Comparison of ENCODE assay signal across 9 mouse cellular contexts in the genomic region with DNA sequence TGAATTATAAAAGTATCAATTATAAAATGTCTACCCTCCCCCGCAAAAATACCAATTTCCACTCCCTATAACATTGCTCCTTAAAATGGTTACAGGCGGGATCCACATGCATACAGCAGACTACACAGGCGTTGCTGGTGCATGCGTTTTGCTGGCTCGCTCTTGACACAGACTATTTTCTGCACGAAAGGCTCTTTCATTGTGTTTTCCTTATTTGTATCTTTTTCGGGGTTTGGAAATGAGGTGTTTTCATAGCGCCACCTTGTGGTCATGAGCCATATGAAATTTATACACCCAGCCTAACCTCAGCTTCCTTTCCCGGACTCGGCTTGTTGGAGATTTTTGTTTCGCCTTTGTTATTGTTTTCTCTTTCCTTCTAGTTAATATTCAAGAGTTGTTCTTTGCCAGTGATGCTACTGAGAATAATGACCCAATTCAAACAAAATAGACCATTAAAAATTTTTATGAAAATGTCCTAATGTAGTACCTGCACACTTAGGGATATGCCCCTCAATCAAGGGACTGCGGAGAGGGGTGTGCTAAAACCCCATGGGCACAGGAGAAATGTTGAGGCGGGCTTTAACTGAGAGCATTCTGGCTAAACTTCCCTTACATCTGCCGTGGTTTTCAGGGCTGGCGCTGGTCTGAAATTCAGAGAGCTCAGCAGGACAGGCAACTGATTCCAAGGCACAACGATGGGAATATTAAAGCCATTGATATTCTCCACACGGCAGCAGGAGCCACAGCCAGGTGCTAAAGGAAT. TPM values are rescaled to one million over a fixed set of nuclear protein-coding genes. Genes with fewer than 3 reads are reported as not detected.
A peak's percentile ranks its signal among the peaks of the same experiment; 100 is the strongest.
DNase-seq lines count a peak whose midpoint lies in the region; ATAC-seq and TF ChIP-seq lines count a peak whose summit lies in the region.
"Had no signal": no experiment of that assay in that cellular context is flagged by ENCODE, and none has a peak within 500 bp of the region (broad histone marks: within the 10 kb centered on the region; RNA-seq: fewer than 3 reads in every experiment).

No protein-coding gene starts in this region.

- 31% methylated on average over 17 of the region's 17 CpGs for WGBS in forebrain, embryonic 10.5 days
- 24% methylated on average over 17 of the region's 17 CpGs for WGBS in heart, embryonic 15.5 days
- WGBS in kidney, postnatal 0 days = 25% methylated on average over 17 of the region's 17 CpGs
- WGBS in limb, embryonic 15.5 days = 17% methylated on average over 17 of the region's 17 CpGs
- WGBS in midbrain, embryonic 16.5 days = 17% methylated on average over 17 of the region's 17 CpGs
- WGBS in stomach, embryonic 14.5 days = 24% methylated on average over 17 of the region's 17 CpGs

- peak; percentile 68 for TF ChIP-seq CTCF in brain, embryonic 14.5 days (IDR thresholded peaks at IDR 0.05; ENCODE audit: borderline replicate concordance, extremely low read depth, insufficient read depth, insufficient read length)
- TF ChIP-seq CTCF in kidney, postnatal 0 days (IDR thresholded peaks at IDR 0.05; ENCODE audit: low read depth) = peak; percentile 92

- no peak for TF ChIP-seq POLR2A in brain, embryonic 14.5 days (IDR thresholded peaks at IDR 0.05; ENCODE audit: borderline replicate concordance, extremely low read depth, insufficient read depth, insufficient read length, poor library complexity, severe bottlenecking)

- peaks cover 20% of the 10 kb centered on the region for H3K27me3 ChIP-seq in forebrain, embryonic 10.5 days (ENCODE audit: poor library complexity, severe bottlenecking)
- no peaks in the 10 kb centered on the region for H3K27me3 ChIP-seq in heart, embryonic 15.5 days
- no peaks in the 10 kb centered on the region for H3K27me3 ChIP-seq in kidney, postnatal 0 days (ENCODE audit: insufficient read depth, low read length)
- H3K27me3 ChIP-seq in limb, embryonic 15.5 days = peaks cover 4% of the 10 kb centered on the region; the same call in 1 of the 2 replicates
- H3K27me3 ChIP-seq in midbrain, embryonic 16.5 days (ENCODE audit: control insufficient read depth, insufficient read depth, low read depth, low read length) = no peaks in the 10 kb centered on the region
- no peaks in the 10 kb centered on the region for H3K27me3 ChIP-seq in stomach, embryonic 14.5 days (ENCODE audit: control insufficient read depth, insufficient read depth, low read length)
- H3K27me3 ChIP-seq: embryonic facial prominence, embryonic 12.5 days had no signal

- ATAC-seq in CD4-positive, CD25-positive, alpha-beta regulatory T cell, adult 4 months = peak; percentile 75
- no peak for ATAC-seq in heart, embryonic 15.5 days (replicated peaks; ENCODE audit: insufficient number of reproducible peaks, insufficient read depth, low FRiP score, low read depth)
- ATAC-seq in kidney, postnatal 0 days (replicated peaks; ENCODE audit: low FRiP score, low read depth) = peak; percentile 59; the same call in 1 of the 2 replicates
- 0 out of 2 replicates have a peak, but pooled peaks have one; percentile 71 for ATAC-seq in limb, embryonic 15.5 days (ENCODE audit: insufficient number of reproducible peaks, low FRiP score, low TSS enrichment, low read depth)
- peak; percentile 92 for ATAC-seq in midbrain, embryonic 16.5 days
- ATAC-seq in stomach, embryonic 14.5 days (ENCODE audit: insufficient number of reproducible peaks, insufficient read depth, low FRiP score, low read depth) = peak; percentile 76

- no peak overlapping the region for H3K9ac ChIP-seq in heart, embryonic 15.5 days
- no peak overlapping the region for H3K9ac ChIP-seq in kidney, postnatal 0 days (ENCODE audit: low read depth, low read length)
- no peak overlapping the region for H3K9ac ChIP-seq in limb, embryonic 15.5 days
- H3K9ac ChIP-seq in midbrain, embryonic 16.5 days (ENCODE audit: low read depth, low read length) = peak overlapping the region; percentile 45; the same call in 1 of the 2 replicates
- no peak overlapping the region for H3K9ac ChIP-seq in stomach, embryonic 14.5 days (replicated peaks; ENCODE audit: low read depth, low read length)
- H3K9ac ChIP-seq: embryonic facial prominence, embryonic 12.5 days had no signal

- peaks cover 23% of the 10 kb centered on the region for H3K4me1 ChIP-seq in forebrain, embryonic 10.5 days
- H3K4me1 ChIP-seq in heart, embryonic 15.5 days (replicated peaks) = peaks cover 23% of the 10 kb centered on the region
- 0 out of 2 replicates have a peak, but pooled peaks cover 5% of the 10 kb centered on the region for H3K4me1 ChIP-seq in kidney, postnatal 0 days (replicated peaks; ENCODE audit: insufficient read depth, low read length)
- H3K4me1 ChIP-seq in limb, embryonic 15.5 days = peaks cover 15% of the 10 kb centered on the region; the same call in 1 of the 2 replicates
- H3K4me1 ChIP-seq in midbrain, embryonic 16.5 days (ENCODE audit: control insufficient read depth, insufficient read depth, low read length) = peaks cover 4% of the 10 kb centered on the region; the same call in 1 of the 2 replicates
- H3K4me1 ChIP-seq in stomach, embryonic 14.5 days (ENCODE audit: control insufficient read depth, insufficient read depth, low read length) = 0 out of 2 replicates have a peak, but pooled peaks cover 3% of the 10 kb centered on the region

- H3K36me3 ChIP-seq in forebrain, embryonic 10.5 days (replicated peaks) = no peaks in the 10 kb centered on the region
- no peaks in the 10 kb centered on the region for H3K36me3 ChIP-seq in heart, embryonic 15.5 days
- H3K36me3 ChIP-seq in kidney, postnatal 0 days (ENCODE audit: insufficient read depth, low read length) = no peaks in the 10 kb centered on the region
- H3K36me3 ChIP-seq in limb, embryonic 15.5 days = no peaks in the 10 kb centered on the region
- no peaks in the 10 kb centered on the region for H3K36me3 ChIP-seq in midbrain, embryonic 16.5 days (ENCODE audit: control insufficient read depth, insufficient read depth, low read length)
- no peaks in the 10 kb centered on the region for H3K36me3 ChIP-seq in stomach, embryonic 14.5 days (ENCODE audit: control insufficient read depth, insufficient read depth, low read length)
- H3K36me3 ChIP-seq: embryonic facial prominence, embryonic 12.5 days had no signal

- no peak overlapping the region for H3K27ac ChIP-seq in forebrain, embryonic 10.5 days
- no peak overlapping the region for H3K27ac ChIP-seq in heart, embryonic 15.5 days
- no peak overlapping the region for H3K27ac ChIP-seq in kidney, postnatal 0 days
- no peak overlapping the region for H3K27ac ChIP-seq in limb, embryonic 15.5 days
- H3K27ac ChIP-seq in midbrain, embryonic 16.5 days (ENCODE audit: low read length) = peak overlapping the region; percentile 26; the same call in 1 of the 2 replicates
- no peak overlapping the region for H3K27ac ChIP-seq in stomach, embryonic 14.5 days (ENCODE audit: low read length)
- H3K27ac ChIP-seq: embryonic facial prominence, embryonic 12.5 days had no signal

- H3K9me3 ChIP-seq in forebrain, embryonic 10.5 days = no peaks in the 10 kb centered on the region
- no peaks in the 10 kb centered on the region for H3K9me3 ChIP-seq in heart, embryonic 15.5 days (replicated peaks)
- H3K9me3 ChIP-seq in kidney, postnatal 0 days (replicated peaks; ENCODE audit: low read length) = no peaks in the 10 kb centered on the region
- no peaks in the 10 kb centered on the region for H3K9me3 ChIP-seq in limb, embryonic 15.5 days
- no peaks in the 10 kb centered on the region for H3K9me3 ChIP-seq in midbrain, embryonic 16.5 days (replicated peaks; ENCODE audit: control insufficient read depth, low read length, poor library complexity, severe bottlenecking)
- no peaks in the 10 kb centered on the region for H3K9me3 ChIP-seq in stomach, embryonic 14.5 days (ENCODE audit: control insufficient read depth, low read depth, low read length)
- H3K9me3 ChIP-seq: embryonic facial prominence, embryonic 12.5 days had no signal

- peak overlapping the region; percentile 20; the same call in 1 of the 2 replicates for H3K4me3 ChIP-seq in forebrain, embryonic 10.5 days
- peak overlapping the region; percentile 33 for H3K4me3 ChIP-seq in heart, embryonic 15.5 days
- H3K4me3 ChIP-seq in kidney, postnatal 0 days (replicated peaks; ENCODE audit: low read depth, low read length) = no peak overlapping the region
- H3K4me3 ChIP-seq in limb, embryonic 15.5 days = peak overlapping the region; percentile 16
- no peak overlapping the region for H3K4me3 ChIP-seq in midbrain, embryonic 16.5 days (ENCODE audit: low read depth, low read length)
- no peak overlapping the region for H3K4me3 ChIP-seq in stomach, embryonic 14.5 days (ENCODE audit: low read depth, low read length)
- H3K4me3 ChIP-seq: embryonic facial prominence, embryonic 12.5 days had no signal

- peak overlapping the region; percentile 59 for H3K4me2 ChIP-seq in heart, embryonic 15.5 days
- H3K4me2 ChIP-seq in kidney, postnatal 0 days (ENCODE audit: low read length) = peak overlapping the region; percentile 47
- peak overlapping the region; percentile 31 for H3K4me2 ChIP-seq in limb, embryonic 15.5 days
- H3K4me2 ChIP-seq in midbrain, embryonic 16.5 days (ENCODE audit: low read length) = peak overlapping the region; percentile 34
- H3K4me2 ChIP-seq in stomach, embryonic 14.5 days (replicated peaks; ENCODE audit: low read depth, low read length) = no peak overlapping the region

- DNase-seq in brain, embryonic 14.5 days (ENCODE audit: low read depth) = peak; percentile 94
- DNase-seq in forebrain, embryonic 10.5 days (ENCODE audit: extremely low spot score, low spot score) = peak; percentile 57
- DNase-seq in kidney, postnatal 0 days (ENCODE audit: low spot score) = peak; percentile 92

RNA-seq across cellular contexts. Expression of a gene that starts 48.4 kb away (rescaled TPM):
- 1 to 10 TPM in 1 of 2 experiments, under 1 TPM in 1; 0.28 to 1.9 TPM for polyA plus RNA-seq in CD4-positive, CD25-positive, alpha-beta regulatory T cell, adult 4 months (2017; shearing (Covaris generic))
- 0.42 and 1.0 TPM in 2 replicates for polyA plus RNA-seq in brain, embryonic 14.5 days (2012; rRNA removed)
- polyA plus RNA-seq in forebrain, embryonic 10.5 days (2016; fragmentation: Nextera tagmentation; extraction: Ambion mirVana) = 0.06 and 0.07 TPM in 2 replicates
- 0.24 and 0.53 TPM in 2 replicates for polyA plus RNA-seq in heart, embryonic 15.5 days (2015; fragmentation: Nextera tagmentation; extraction: Ambion mirVana)
- 0.51 and 0.61 TPM in 2 replicates for polyA plus RNA-seq in kidney, postnatal 0 days (2015; fragmentation: Nextera tagmentation; extraction: Ambion mirVana)
- polyA plus RNA-seq in limb, embryonic 15.5 days (2015; fragmentation: Nextera tagmentation; extraction: Ambion mirVana) = 0.46 TPM in 2 replicates
- polyA plus RNA-seq in midbrain, embryonic 16.5 days (2015; fragmentation: Nextera tagmentation; extraction: Ambion mirVana) = 0.58 and 0.94 TPM in 2 replicates
- 0.59 and 0.81 TPM in 2 replicates for polyA plus RNA-seq in stomach, embryonic 14.5 days (2014; fragmentation: Nextera tagmentation; extraction: Ambion mirVana)

Comparison
In these comparisons a context has a peak if more than half of its experiments do, and no peak if none do; other contexts are left out.
1. H3K4me3 ChIP-seq: peak in forebrain, embryonic 10.5 days (single experiment), heart, embryonic 15.5 days (single experiment) and limb, embryonic 15.5 days (single experiment); none in kidney, postnatal 0 days (single experiment), midbrain, embryonic 16.5 days (single experiment) and stomach, embryonic 14.5 days (single experiment).
2. Peak in every context shown above with its lines, with median percentiles within 50 percentile points of each other: DNase-seq.